Mouse (Mus musculus) common myeloid progenitor, adult 5-6 weeks (primary cell): ENCODE results near the gene Gm9945. TPM values are rescaled to one million over a fixed set of nuclear protein-coding genes. Genes with fewer than 3 reads are reported as not detected.
A peak's percentile ranks its signal among the peaks of the same experiment; 100 is the strongest.

Source experiments
- ATAC-seq: replicated peaks from 2 replicates; pipeline ENCODE4 v1.8.0; 2016; ENCODE audit warnings: low read depth, mild to moderate bottlenecking, moderate TSS enrichment, inconsistent platforms; ENCODE audit not compliant: poor library complexity, severe bottlenecking
- total RNA-seq: library from RNA; stranded (forward); fragments of 200-1000, 187-1606 nt; gene quantifications from 2 replicates; pipeline ENCODE4 v1.2.3, GENCODE M21; 2017

The Gm9945 gene
- total RNA-seq: not detected in 2 replicates

DNA sequence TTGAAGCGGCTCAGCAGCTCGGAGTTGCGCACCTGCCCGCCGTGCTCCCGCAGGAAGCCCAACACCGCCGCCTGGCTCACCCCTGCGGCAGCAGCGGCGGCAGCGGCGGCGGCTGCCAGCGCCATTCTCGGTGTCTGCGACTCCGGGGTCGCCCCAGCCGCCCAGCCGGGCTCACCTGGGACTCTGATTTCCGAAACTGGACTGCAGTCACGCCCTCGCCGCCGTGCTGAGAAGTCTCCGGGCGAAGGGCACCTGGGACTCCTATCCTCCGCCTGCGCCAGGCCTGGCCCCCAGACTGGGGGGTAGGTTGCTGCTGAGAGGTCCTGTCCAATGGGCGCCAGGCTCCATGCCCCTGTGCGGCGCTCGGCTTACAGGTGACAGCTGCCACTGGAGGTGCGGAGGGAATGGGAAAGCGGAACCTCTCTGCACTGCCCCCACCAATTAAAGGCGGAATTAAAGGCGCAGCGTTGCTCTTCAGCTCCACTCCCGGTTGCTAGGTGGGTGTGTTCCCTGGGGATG lies at the start of gene Gm9945, which contains the start of gene Sowaha:
Gene Gm9945 (plus strand): TSS at position 384 of the 519 bp plus-strand sequence.
Gene Sowaha (minus strand): TSS at position 492 of the 519 bp plus-strand sequence.
- ATAC-seq: peak; percentile 26

DNA sequence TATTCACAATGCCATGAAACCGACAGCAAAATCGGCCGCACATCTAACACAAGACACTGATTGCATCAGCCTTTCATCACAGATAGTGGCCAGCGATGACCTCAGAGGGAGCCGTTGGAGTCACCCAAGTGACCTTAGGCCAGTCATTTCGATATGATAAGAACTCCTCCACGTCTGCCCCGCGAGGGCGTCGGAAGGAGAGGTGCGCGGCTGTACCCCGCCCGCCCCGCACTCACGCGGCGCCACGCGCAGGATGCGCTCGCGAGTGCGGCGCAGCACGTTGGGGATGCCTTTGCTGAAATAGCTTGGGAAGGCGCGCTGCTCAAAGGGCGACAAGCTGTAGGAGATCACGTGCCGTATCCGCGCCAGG lies 49.7 kb upstream of the Gm9945 start:
- peak; percentile 22 for ATAC-seq

DNA sequence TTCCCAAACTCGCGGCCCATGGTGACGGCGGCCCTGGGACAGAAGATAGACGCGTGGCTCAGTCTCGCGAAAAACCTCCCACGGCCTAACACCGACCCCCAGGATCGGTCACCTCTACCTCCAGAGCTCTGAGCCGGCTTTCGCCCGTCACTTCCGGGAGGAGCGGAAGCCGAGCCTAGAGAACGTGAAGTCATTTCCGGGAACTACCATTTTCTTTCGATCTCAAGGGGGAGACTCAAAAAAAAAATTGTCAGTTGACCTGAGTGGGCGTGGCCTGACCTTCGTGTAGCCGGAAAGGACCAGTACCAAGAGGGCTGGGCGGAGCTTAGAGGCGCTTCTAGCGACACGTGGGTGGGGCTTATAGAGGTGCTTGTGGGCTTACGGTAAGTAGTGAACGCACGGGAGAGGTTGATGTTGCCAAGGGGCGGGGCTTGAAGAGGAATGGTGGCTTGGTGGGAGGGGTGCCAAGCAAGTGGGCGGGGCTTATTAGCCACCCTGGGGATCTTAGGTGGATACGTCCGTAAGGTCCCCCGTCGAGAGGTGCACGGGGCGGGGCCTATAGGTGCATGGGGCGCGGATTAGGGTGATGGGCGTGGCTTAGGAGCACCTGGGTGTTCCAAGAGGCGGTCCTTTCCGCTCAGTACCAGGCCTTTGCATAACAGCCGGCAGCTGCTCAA lies 49.2 kb upstream of the Gm9945 start, which contains the start of the genes Uqcrq and Gdf9:
Gene Uqcrq (minus strand): TSS at position 162 of the 677 bp plus-strand sequence.
Gene Gdf9 (plus strand): TSS at position 354 of the 677 bp plus-strand sequence.
- peak; percentile 88 for ATAC-seq

DNA sequence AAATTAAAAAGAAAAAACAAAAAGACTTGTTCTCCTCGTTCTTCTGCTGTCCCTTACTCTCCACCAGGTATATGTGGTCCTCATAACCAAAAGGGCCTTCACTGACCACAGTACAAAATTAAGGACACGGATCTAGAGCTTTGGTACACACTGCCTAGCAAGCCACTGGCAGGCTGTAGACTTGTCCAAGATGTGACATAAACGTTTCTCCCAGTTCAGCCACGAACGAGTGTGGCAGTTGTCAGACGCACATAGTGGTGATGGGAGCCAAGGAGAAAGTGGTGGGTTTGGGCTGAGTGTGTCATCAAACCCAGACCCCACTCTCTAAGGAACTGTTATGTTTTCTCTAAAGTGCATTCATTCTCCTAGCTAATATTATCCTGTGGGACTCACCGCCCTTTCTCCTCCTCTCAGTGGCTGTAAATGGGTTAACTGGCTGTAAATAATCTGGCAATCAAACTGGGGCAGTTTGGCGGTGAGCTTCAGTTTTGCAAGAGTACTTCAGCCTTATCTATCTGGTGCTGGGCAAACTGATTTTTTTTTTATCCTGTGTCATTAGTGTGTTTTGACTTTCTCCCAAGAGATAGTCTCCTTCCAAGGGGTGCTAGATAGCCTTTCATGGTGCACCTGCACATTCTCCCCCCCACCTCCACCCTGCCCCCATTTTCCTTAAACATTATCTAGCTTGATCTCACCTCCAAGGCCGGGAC lies 48.5 kb upstream of the Gm9945 start:
- 0 out of 2 replicates have a peak, but pooled peaks have one; percentile 2 for ATAC-seq

DNA sequence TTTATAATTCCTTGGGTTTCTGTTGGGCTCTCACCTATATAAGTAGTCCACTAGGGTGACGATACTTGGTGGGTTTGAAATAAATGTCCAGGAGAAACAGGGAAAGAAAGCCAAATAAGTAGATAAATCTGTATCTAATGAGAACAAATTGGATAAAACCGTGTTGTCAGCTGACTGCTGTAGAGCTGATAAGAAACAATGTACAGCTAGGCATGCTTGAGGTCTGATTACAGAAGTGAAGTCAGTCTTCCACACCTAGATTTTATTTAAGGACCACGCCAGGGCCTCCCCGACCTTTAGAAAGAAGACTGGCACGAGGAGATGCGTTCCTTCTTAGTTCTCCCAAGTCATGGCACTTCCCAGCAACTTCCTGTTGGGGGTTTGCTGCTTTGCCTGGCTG lies 46.9 kb upstream of the Gm9945 start:
- no peak for ATAC-seq

DNA sequence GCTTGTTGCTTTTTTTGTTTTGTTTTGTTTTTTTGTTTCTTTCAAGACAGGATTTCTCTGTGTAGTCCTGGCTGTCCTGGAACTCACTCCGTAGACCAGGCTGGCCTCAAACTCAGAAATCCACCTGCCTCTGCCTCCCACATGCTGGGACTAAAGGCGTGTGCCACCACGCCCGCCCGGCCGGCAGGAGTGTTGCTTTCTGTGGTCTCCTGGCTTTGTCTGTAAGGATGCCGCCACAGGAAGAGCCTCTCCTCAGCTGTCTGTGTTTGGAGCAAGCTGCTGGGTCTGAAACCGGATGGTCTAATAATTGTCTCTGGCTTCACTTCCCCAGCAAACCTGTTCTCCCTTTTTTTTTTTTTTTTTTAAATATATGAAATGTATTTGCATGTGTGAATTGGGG lies 44.5 kb upstream of the Gm9945 start:
- no peak for ATAC-seq

DNA sequence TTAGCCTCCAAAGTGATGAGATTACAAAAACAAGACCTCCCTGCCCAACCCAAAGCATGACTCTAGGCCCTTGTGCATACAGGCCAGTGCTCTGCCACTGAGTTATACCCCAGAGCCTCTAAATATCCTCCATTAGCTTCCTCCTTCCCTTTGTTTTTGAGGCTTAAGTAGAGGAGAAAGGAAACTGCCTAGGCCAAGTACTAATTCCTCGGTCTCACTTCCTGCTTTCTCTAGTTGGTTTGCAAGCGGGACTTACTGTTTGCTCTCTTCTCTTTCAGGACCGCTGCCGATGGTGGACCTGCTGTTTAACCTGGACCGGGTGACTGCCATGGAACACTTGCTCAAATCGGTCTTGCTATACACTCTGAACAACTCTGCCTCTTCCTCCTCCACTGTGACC lies 43.6 kb upstream of the Gm9945 start:
- no peak for ATAC-seq

DNA sequence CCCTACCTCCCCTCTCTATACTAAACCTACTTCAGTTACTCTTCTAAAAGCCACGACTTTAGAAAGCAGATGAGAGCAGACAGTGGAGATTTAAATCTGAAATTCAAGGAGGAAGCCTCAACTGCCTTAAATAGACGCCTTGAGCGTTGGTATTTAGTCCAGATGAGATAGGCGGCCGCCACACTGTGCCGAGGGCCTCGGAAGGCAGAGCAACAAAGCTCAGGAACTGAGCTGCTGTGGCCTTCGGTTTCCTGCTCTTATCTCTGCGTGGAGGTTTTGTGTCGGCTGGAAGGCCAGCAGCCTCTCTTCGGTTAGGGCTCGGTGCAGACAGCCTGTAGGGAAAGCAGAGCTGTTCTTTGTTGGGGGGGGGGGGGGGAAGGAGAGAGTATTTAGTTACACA lies 38.0 kb upstream of the Gm9945 start:
- ATAC-seq: peak; percentile 87

DNA sequence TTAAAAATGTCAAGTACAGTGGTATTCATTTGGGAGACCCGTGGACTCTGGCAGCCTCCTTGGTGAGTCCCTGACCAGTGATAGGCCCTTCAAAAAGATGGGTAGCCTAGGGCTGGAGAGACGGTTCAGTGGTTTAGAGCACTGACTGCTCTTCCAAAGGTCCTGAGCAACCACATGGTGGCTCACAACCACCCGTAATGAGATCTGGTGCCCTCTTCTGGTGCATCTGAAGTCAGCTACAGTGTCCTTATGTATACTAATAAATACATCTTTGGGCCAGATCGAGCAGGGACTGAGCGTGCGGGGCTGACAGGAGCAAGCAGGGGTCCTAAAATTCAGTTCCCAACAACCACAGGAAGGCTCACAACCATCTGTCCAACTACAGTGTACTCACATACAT lies 36.1 kb upstream of the Gm9945 start:
- ATAC-seq: no peak

DNA sequence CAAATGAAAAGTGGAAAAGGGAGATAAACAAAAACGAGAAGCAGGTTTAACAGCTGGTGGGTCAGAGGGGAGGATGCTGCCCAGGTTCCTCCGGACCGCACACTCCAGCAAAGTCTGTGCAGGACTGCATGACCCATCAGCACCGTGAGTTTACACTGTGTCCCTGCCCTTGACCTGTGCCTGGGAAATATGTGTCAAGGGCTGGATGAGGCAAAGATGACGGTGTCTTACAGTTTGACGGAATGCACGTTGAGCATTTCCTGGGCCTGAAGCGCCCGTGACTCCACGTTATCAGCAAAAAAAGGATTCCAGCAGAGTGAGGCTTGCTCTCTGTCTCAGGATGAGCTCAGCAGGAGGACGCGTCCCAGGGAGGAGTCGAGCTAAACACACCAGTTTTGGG lies 34.4 kb upstream of the Gm9945 start:
- ATAC-seq: no peak

DNA sequence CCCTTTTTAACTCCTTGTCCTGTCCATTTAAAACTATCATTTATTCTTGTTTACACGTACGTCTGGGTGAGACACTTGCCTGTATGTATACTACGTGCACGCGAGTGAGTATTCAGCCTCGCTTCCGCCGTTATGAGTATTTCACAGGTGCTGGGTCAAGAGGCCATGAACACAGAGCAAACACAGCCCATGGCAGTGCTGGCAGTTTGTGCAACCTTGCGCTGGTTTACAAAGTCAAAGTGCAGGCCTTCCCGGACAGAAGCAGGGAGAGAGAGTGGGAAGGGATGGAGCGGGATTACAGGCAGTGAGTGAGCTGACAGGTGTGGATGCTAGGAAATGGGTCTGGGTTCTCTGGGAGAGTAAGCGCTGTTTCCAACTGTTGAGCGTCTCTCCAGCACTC lies 33.8 kb upstream of the Gm9945 start:
- no peak for ATAC-seq

DNA sequence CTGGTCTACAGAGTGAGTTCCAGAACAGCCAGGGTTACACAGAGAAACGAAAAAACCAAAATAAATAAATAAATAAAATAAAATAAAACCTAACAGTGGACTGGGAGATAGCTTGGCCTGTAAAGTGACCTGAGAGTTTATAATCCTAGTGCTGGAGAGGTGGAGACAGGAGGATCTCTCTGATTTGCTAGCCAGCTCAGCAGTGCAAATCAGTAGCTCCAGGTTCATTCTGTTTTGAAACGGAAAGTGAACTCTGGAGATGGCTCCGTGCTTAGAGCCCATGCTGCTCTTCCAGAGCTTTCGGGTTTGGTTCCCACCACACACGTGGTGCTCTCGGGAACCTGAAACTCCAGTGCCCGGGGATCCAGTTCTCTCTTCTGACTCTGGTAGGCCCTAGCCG lies 32.0 kb upstream of the Gm9945 start:
- ATAC-seq: no peak

DNA sequence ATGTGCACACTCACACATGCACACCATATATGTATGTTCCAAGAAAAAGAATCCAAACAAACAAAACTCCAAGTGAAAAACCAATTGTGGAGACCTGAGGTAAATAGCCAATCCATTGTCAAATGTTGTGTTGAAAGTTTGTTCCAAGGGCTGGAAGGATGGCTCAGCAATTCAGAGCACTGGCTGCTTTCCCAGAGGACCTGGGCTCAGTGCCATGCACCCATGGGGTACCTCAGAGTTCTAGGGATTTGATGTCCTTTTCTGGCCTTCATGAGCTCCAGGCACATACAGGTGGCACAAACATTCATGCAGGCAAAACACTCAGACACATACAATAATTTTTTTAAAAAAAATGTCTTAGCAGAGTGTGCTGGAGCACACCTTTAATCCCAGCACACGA lies 31.4 kb upstream of the Gm9945 start:
- no peak for ATAC-seq

DNA sequence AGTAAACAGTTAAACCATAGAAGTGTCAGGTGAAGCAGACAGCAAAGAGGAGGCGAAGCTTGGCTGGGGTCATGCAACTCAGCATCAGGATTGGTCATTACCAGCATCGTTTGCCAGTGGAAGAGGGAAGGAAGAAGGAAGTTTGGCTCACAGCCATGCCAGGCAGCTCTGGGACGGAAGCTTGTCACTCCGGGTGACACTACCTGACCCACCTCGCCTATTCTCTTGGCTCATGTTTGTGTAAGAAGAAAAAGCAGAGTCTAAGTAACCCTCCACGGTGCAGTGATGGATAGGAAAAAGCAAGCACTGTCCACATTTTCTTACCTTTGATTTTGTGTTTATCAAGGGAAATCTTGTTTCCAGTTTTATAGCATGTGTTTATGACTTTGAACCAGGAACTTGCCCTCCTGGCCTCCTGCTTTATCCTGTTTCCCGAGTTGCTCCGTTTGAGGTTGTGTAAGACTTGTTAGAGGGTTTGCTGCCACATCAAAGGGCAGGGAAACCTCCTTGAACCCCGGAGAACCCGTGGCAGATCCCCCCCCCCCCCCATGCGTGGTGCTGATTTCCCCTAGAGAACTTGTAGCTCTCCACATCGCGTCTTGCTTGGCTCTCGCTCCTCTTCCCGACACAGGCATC lies 29.8 kb upstream of the Gm9945 start:
- 0 out of 2 replicates have a peak, but pooled peaks have one; percentile 18 for ATAC-seq

DNA sequence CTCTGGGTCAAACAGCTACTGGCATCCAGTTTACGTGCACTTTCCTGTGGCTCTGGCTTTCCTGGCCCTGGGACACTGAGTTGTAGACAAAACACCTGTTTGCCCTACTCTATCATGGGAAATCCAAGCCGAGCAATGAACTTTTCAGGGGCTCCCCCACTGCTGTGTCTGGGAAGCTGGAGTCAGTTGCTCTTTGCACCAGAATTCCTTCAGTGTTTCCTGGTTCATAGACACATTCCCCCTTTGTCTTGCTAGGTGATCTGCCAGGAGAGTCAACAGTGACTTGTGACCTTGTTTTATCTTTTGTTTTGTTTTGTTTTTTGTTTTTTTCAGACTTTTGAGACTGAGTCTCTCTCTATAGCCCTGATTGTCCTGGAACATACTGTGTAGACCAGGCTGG lies 28.6 kb upstream of the Gm9945 start:
- no peak for ATAC-seq

DNA sequence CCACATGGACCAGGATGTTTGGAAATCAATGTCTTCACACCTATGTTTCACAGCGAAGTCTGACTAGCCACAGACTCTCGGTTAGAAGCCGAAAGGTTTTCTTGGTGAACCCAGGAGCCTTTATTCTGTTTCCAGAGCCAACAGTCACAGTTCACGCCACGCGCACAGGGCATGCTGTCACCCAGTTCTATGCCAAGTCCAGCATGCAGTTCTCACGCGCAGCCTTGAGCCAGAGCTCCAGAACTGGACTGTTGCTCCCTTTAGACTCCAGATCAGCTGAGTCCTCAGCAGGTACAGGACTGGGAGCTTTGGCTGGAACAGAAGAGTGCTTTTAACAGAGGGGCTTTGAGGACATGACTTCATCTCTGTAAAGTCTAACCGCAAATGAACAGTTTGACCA lies 27.6 kb upstream of the Gm9945 start:
- no peak for ATAC-seq

DNA sequence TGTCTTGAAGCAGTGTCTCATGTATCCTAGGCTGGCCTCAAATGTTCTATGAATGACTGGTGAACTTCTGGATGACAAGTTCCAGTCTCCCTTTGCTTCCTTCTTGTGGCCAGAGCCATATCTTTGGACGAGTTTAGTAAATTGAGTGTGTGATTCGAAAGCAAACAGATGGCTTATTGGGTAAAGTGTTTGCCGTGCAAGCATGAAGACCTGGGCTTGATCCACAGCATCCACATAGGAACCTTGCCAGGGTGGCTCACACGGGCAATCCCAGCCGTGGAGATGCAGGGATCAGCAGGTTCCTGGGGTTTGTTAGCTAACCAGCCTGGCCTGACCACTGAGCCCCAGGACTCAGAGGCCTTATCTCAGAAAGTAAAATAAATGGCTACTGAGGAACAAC lies 26.9 kb upstream of the Gm9945 start:
- no peak for ATAC-seq

DNA sequence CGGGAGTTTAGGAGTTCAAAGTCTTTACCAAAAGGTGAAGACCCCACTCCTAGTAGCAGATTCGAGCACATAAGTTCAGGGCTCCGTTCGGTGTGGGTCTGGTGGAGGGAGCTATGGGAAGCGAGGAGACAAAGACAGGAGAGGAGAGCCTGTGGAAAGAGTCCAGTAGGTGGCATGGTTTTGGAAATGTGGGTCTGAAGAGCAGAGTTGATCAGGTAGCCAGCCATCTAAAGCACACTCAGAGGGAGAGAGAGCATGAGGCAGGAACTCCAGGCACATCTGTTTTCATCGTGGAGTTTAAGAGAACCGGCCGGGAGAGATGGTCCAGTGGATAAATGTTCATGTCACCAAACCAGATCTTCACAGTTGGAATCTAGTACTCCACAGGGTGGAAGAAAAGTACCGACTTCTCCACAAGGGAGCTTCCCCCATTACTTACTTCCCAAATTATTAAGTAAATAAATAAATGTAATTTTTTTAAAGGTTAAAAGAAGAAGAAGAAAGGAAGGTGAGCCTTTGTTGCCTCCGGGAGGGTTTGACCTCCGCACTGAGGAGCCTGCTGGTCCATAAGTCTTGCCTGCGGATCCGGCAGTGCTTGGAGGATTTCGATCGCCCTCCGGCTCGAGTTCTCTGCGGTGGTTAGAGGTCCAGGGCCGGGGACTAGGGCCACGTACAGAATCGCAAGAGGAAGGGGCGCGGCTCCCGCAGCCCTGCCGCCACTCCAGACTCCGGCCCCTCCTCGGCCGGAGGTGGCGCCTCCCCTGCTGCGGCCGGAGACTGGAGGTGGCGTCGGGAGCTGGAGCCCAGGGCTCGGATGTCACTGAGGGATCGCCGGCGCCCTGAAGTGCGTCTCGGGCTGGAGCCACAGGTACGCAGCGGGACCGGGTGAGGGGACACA lies 23.2 kb upstream of the Gm9945 start, which contains the start of the genes Gm10447 and Shroom1:
Gene Gm10447 (minus strand): TSS at position 637 of the 898 bp plus-strand sequence.
Gene Shroom1 (plus strand): TSS at position 732 of the 898 bp plus-strand sequence.
- ATAC-seq: peak; percentile 74

DNA sequence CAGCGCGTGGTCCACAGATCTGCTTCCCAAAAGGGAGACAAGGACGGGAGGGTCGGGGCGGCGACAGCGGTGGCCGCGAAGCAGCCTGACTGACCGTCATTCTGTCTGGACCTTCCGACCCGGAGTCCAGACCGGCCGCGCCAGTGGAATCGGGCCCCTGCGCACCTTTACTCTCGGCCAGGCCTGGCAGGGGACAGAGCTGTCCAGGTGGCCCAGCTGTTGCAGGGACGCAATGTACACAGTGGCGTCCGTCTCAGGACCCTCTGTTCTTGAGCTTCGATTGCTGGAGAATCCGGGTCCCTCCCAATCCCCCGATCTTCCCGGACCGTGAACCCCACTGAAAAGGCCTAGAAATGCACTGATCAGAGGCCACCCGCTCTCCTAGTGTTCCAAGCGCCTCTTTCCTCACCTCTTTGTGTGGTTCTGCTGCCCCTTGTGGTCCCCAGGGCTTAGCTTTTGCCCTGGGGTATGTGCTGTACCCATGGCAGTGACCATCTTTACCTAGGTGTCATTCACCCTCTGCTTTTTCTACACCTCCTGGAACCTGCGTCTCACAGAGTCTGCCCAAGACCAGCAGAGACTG lies 22.5 kb upstream of the Gm9945 start:
- 0 out of 2 replicates have a peak, but pooled peaks have one; percentile 24 for ATAC-seq
